Mouse (Mus musculus) embryo, embryonic 10 days (tissue): ENCODE measurements at regions not wholly inside any gene's neighbourhood (a gene's known extent, or its start where the extent isn't known, plus 50 kb on each side); places are given as distances from the start of the nearest gene placed in this dataset.

ENCODE experiments used
- DNase-seq: peaks from one replicate; pipeline ENCODE4 v3.0.0-alpha.2; 2015; ENCODE audit warnings: low spot score

DNA sequence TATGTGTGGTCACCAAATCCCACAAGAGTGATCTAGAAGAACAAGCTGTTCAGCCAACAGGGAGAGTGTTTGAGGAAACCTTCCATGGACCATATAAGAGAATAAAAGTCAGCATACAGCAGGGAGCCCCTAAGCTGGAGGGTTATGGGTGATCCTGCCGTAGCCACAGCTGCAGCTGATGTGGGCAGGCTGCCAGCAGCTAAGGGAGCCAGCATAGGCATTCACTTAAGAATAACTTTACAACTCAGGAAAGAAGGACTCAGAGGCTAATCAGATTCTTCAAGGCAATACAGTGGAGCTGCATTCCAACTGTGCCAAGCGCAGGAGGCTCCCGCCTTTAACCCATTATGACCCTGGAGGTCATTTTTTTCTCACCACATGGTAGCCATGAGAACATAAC is 121.6 kb downstream of the Uck2 start:
- peak; percentile 21 for DNase-seq

DNA sequence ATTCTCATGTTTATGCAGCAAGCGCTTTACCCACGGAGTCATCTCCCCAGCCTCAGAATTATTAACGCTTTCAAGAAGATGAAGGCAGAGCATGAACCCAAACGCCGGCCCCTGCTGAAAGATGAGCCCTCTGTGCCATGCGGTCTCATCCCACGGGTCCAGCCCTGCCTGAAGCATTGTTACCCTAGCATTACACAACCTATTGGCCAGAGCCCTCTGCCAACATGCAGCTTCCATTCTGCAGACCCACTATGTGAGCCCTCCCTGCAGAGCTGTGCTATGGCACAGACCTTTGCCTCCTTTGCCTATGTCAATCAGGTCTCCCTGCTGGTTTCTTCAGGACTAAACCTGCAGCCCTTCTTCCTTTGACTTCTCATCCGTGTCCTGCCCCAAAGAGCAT is 122.6 kb downstream of the Uck2 start:
- DNase-seq, result no peak

DNA sequence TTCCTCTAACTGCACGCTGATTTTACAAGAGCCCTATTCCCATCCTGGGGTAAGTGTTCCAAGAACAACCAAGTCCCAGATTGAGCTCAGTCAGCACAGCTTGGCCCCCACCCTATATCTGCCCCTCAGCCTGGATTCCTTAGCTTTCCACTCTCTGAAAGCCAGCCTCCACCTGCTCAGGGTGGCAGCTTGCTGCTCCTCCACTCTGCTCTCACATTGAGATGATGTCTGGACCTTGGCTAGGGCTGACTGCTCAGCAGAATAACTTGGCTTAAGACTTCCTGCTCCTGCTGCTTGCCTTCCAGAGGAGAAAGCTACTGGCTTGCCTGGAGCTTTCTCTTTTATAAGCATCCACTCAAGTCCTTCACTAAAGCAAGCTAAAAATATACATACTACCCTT is 125.6 kb downstream of the Uck2 start:
- DNase-seq, result no peak

DNA sequence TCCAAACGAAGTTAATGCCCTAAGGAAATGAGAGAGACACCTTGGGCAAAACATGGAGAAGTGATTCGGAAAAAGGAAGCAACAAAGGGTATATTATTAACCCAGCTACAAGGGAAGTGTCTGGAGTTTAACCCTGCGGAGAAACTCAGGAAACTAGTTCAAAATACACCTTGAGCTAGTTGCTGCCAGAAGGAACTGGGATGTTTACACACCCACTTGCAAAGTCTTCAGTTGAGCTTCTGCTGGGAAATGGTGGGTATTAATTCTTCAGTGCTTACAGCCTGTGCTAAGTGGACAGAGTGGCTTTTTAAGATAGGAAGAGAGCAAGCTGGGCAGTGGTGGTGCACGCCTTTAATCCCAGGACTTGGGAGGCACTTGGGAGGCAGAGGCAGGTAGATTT is 132.7 kb downstream of the Uck2 start:
- DNase-seq, result no peak

DNA sequence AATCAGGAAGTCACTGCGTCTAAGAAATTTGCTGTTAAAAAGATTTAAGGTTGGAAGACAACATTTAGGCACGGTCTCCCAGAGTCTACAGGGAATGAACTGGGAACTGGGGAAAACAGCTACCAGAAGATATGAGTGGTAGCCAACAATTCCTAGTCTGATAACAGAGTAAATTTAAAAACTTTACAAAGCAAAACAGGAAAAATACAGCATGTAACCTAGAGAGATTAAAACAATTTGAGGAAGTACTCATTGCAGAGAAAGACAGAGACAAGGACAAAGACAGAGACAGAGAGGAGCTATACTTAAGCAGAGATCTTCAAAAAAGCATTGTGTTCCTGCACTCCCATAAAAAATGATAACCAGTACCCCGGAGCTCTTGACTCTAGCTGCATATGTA is 140.8 kb downstream of the Uck2 start:
- DNase-seq, result no peak

DNA sequence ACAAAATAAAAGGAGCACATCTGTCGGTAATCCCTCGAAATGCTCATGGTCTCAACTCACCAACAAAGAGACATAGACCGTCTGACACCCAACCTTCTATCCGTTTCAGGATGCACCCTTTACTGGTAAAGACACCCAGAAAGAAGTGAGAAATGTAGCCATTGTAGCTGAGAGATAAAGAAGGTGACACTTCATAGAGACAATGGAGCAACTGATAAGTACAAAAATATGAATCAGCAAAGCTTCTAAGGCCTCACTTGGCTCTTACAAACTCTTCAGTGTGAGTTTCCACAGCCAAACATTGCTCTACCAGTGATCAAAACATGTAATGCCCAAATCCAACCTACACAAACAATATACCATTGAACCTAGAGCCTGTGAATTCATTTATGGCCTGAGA is 141.3 kb downstream of the Uck2 start:
- DNase-seq, result no peak
